Mouse (Mus musculus) forebrain, postnatal 0 days (tissue): ENCODE results near the gene Ampd1. TPM values are rescaled to one million over a fixed set of nuclear protein-coding genes. Genes with fewer than 3 reads are reported as not detected.
A peak's percentile ranks its signal among the peaks of the same experiment; 100 is the strongest.

Source experiments
- ATAC-seq: fragments of 200-750 bp; cut with Nextera tagmentation; 2 replicates; pipeline ENCODE4 v1.8.0; 2017; ENCODE audit warnings: mild to moderate bottlenecking, moderate library complexity
- DNase-seq: peaks from one replicate; pipeline ENCODE4 v3.0.0-alpha.2; 2015
- H3K27ac ChIP-seq: fragments of 300-500 bp; sonication (generic); 2 replicates; pipeline ENCODE4 v1.5.1; 2014; ENCODE audit warnings: low read depth, mild to moderate bottlenecking, antibody characterized with exemption, low read length, moderate library complexity, mixed read lengths
- H3K27me3 ChIP-seq: fragments of 300-500 bp; sonication (generic); 2 replicates; pipeline ENCODE4 v1.6.1; 2014; ENCODE audit warnings: mild to moderate bottlenecking, low read length, mixed read lengths; ENCODE audit not compliant: insufficient read depth
- H3K36me3 ChIP-seq: fragments of 300-500 bp; sonication (generic); 2 replicates; pipeline ENCODE4 v1.6.1; 2014; ENCODE audit warnings: mild to moderate bottlenecking, moderate library complexity; ENCODE audit not compliant: insufficient read depth
- H3K4me1 ChIP-seq: fragments of 300-500 bp; sonication (generic); 2 replicates; pipeline ENCODE4 v1.6.1; 2014; ENCODE audit warnings: antibody characterized with exemption; ENCODE audit not compliant: insufficient read depth
- H3K4me2 ChIP-seq: fragments of 300-500 bp; sonication (generic); 2 replicates; pipeline ENCODE4 v1.6.1; 2014; ENCODE audit warnings: low read depth, mild to moderate bottlenecking, moderate library complexity
- H3K4me3 ChIP-seq: fragments of 300-500 bp; sonication (generic); 2 replicates; pipeline ENCODE4 v1.5.1; 2014; ENCODE audit warnings: low read depth, low read length, mixed read lengths
- H3K9ac ChIP-seq: fragments of 300-500 bp; sonication (generic); 2 replicates; pipeline ENCODE4 v1.6.1; 2014; ENCODE audit warnings: mild to moderate bottlenecking
- H3K9me3 ChIP-seq: fragments of 300-500 bp; sonication (generic); 2 replicates; pipeline ENCODE4 v1.6.1; 2016; ENCODE audit warnings: low read length
- CTCF ChIP-seq: sonication (generic); IDR thresholded peaks from 2 replicates; pipeline ENCODE4 v1.5.1; 2016; ENCODE audit warnings: antibody characterized with exemption, control low read depth, low read depth
- WGBS: fragments of 180-500 bp; shearing (Covaris S2); extraction: QIAGEN DNeasy Blood & Tissue Kit; methylation state at CpG from one replicate; pipeline ENCODE4 v1.1.7; 2014; 5-methylcytosine and 5-hydroxymethylcytosine counted together
- polyA plus RNA-seq: library from polyadenylated mRNA; unstranded; fragments of >200 nt; fragmentation: Nextera tagmentation; extraction: Ambion mirVana; gene quantifications from 2 replicates; pipeline ENCODE4 v1.2.1, GENCODE M21; 2015
- total RNA-seq: library from RNA; depleted of rRNA; stranded (reverse); fragments of >200 nt; gene quantifications from 2 replicates; pipeline ENCODE4 v1.2.3, GENCODE M21; 2014

Gene Ampd1
- total and polyA plus RNA-seq, 2 experiments from 2014 or later, result not detected

DNA sequence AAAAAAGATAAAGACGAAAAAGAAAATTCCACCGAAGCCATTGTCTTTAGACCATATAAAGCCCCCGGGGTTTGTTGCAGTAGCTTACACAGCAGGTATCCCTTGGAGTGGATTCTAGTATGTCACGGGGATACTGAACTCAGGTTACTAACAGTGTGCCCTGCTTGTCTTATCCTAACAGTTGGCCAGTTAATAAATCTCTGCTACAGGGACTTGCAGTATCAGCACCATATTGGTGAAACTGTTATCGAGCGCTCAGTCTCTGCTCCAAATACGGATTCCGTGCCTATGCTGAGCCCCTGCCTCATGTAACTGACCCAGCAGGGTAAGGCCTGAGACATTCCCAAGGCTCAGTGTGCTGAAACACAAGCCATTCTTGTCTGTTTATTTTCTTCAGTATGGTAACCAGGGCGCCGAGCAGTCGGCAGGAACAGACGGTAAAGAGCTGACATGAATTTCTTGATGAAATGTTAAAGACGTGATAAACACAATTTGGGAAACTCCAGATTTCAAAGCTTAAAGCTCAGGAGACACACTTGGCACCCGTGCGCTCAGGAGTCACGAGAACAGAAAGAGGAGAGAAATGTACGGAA, 8.1 kb downstream of the Ampd1 start:
- no peaks in the 10 kb centered on the region for H3K36me3 ChIP-seq
- ATAC-seq (peak; percentile 66), DNase-seq (peak; percentile 43)
- 83% methylated on average over 17 of the region's 17 CpGs for WGBS
- H3K27me3 ChIP-seq, result no peaks in the 10 kb centered on the region
- H3K4me2 ChIP-seq, result no peak overlapping the region
- H3K4me1 ChIP-seq, result no peaks in the 10 kb centered on the region
- H3K27ac ChIP-seq, result no peak overlapping the region
- H3K9ac ChIP-seq, result no peak overlapping the region
- H3K4me3 ChIP-seq, result no peak overlapping the region
- H3K9me3 ChIP-seq, result no peaks in the 10 kb centered on the region
- no peak for TF ChIP-seq CTCF

GRCm38 (mm10) chr3:103082761-103083160, 8.9 kb downstream of the Ampd1 start:
- DNase-seq (no peak), ATAC-seq (peak; percentile 56; the same call in 1 of the 2 replicates)
- no peak for TF ChIP-seq CTCF
- Histone ChIP-seq H3K4me2 (no peak overlapping the region), H3K27me3 (no peaks in the 10 kb centered on the region), H3K4me1 (no peaks in the 10 kb centered on the region), H3K27ac (no peak overlapping the region), H3K4me3 (no peak overlapping the region), H3K9ac (no peak overlapping the region), H3K36me3 (no peaks in the 10 kb centered on the region), H3K9me3 (no peaks in the 10 kb centered on the region)
- 81% methylated on average over 5 of the region's 5 CpGs for WGBS

DNA sequence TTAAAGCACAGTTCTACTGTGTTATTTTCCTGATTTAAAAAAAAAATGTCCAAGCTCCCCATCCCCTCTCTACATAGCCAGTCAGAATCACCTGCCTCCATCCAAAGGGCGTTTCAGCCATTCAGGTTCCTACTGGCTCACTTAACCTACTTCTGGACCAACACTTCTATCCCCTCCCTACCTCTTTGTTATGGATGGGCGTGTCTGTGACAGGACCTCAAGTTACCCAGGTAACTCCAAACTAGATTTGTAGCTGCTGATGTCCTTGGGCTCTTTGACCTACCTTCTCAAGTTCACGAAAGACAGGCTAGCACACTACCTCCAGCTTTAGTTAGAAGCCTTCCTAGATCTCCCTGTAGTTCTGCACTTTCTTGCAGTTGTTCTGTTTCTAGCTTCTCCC, 12.2 kb downstream of the Ampd1 start:
- H3K9me3 ChIP-seq, result no peaks in the 10 kb centered on the region
- no peaks in the 10 kb centered on the region for H3K36me3 ChIP-seq
- H3K4me2 ChIP-seq, result no peak overlapping the region
- H3K4me1 ChIP-seq, result no peaks in the 10 kb centered on the region
- no peak for TF ChIP-seq CTCF
- ATAC-seq (no peak), DNase-seq (no peak)
- no peaks in the 10 kb centered on the region for H3K27me3 ChIP-seq
- H3K9ac ChIP-seq, result no peak overlapping the region
- no peak overlapping the region for H3K4me3 ChIP-seq
- WGBS, result 82% methylated on average over 3 of the region's 3 CpGs
- no peak overlapping the region for H3K27ac ChIP-seq

GRCm38 (mm10) chr3:103091753-103092152, 17.9 kb downstream of the Ampd1 start:
- H3K36me3 ChIP-seq, result no peaks in the 10 kb centered on the region
- no peaks in the 10 kb centered on the region for H3K9me3 ChIP-seq
- TF ChIP-seq CTCF, result no peak
- no peak overlapping the region for H3K27ac ChIP-seq
- no peak for ATAC-seq
- no peak overlapping the region for H3K9ac ChIP-seq
- H3K4me1 ChIP-seq, result no peaks in the 10 kb centered on the region
- 96% methylated on average over 2 of the region's 2 CpGs for WGBS
- no peaks in the 10 kb centered on the region for H3K27me3 ChIP-seq
- no peak overlapping the region for H3K4me3 ChIP-seq
- no peak overlapping the region for H3K4me2 ChIP-seq
- DNase-seq, result no peak

DNA sequence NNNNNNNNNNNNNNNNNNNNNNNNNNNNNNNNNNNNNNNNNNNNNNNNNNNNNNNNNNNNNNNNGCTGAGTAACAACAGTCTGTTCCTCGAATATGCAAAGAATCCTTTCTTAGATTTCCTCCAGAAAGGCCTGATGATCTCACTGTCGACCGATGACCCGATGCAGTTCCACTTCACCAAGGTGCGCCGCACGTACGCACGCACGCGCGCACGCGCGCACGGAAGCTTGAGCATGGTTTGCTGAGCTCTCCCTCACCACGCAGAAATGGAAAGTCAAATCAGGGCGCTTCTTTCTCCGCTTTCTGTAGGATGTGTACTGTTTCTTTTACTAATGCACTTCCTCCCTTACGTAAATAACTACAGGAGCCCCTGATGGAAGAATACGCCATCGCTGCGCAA, 24.8 kb downstream of the Ampd1 start:
- Histone ChIP-seq H3K27ac (no peak overlapping the region), H3K9me3 (no peaks in the 10 kb centered on the region), H3K36me3 (no peaks in the 10 kb centered on the region), H3K27me3 (no peaks in the 10 kb centered on the region), H3K4me2 (no peak overlapping the region), H3K4me1 (no peaks in the 10 kb centered on the region), H3K4me3 (no peak overlapping the region), H3K9ac (no peak overlapping the region)
- ATAC-seq (no peak), DNase-seq (no peak)
- WGBS, result 83% methylated on average over 23 of the region's 23 CpGs
- TF ChIP-seq CTCF, result no peak

DNA sequence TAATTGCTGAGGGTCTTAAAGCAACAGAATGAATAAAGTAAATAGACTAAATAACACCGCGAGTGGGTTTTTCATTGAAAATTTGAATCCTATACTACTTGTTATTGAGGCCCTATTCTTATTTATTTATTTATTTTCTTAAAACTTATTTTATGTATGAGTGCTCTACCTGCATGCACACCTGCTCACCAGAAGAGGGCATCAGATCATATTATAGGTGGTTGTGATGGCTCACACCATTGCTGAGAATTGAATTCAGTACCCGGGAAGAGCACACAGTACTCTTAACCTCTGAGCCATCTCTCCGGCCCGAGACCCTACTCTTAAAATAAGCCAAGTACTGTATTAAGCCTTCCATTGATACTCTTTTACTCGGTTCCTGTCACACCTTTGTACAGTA, 25.9 kb downstream of the Ampd1 start:
- Histone ChIP-seq H3K9me3 (no peaks in the 10 kb centered on the region), H3K27me3 (no peaks in the 10 kb centered on the region), H3K4me1 (no peaks in the 10 kb centered on the region), H3K27ac (no peak overlapping the region), H3K4me2 (no peak overlapping the region), H3K9ac (no peak overlapping the region), H3K4me3 (no peak overlapping the region), H3K36me3 (no peaks in the 10 kb centered on the region)
- no peak for ATAC-seq
- no peak for DNase-seq
- TF ChIP-seq CTCF, result peak; percentile 23; the same call in 1 of the 2 replicates
- 90% methylated on average over 6 of the region's 6 CpGs for WGBS

- ATAC-seq (no peak), DNase-seq (no peak)
- no peaks in the 10 kb centered on the region for H3K4me1 ChIP-seq
- no peaks in the 10 kb centered on the region for H3K27me3 ChIP-seq
- WGBS, result 69% methylated on average over 2 of the region's 2 CpGs
- H3K36me3 ChIP-seq, result no peaks in the 10 kb centered on the region
- no peaks in the 10 kb centered on the region for H3K9me3 ChIP-seq
- H3K9ac ChIP-seq, result no peak overlapping the region
- H3K27ac ChIP-seq, result no peak overlapping the region
- H3K4me2 ChIP-seq, result no peak overlapping the region
- no peak overlapping the region for H3K4me3 ChIP-seq
- no peak for TF ChIP-seq CTCF
Observed at GRCm38 (mm10) chr3:103100735-103101134, 26.9 kb downstream of the Ampd1 start.

- Histone ChIP-seq H3K4me2 (no peak overlapping the region), H3K4me3 (no peak overlapping the region), H3K9ac (no peak overlapping the region), H3K27ac (no peak overlapping the region), H3K36me3 (no peaks in the 10 kb centered on the region), H3K27me3 (no peaks in the 10 kb centered on the region), H3K9me3 (no peaks in the 10 kb centered on the region), H3K4me1 (no peaks in the 10 kb centered on the region)
- 66% methylated on average over 5 of the region's 5 CpGs for WGBS
- DNase-seq (no peak), ATAC-seq (no peak)
- TF ChIP-seq CTCF, result no peak
Observed at GRCm38 (mm10) chr3:103101194-103101593, 27.4 kb downstream of the Ampd1 start.
